Comparison of ENCODE assay signal across 8 mouse cellular contexts in the genomic region with DNA sequence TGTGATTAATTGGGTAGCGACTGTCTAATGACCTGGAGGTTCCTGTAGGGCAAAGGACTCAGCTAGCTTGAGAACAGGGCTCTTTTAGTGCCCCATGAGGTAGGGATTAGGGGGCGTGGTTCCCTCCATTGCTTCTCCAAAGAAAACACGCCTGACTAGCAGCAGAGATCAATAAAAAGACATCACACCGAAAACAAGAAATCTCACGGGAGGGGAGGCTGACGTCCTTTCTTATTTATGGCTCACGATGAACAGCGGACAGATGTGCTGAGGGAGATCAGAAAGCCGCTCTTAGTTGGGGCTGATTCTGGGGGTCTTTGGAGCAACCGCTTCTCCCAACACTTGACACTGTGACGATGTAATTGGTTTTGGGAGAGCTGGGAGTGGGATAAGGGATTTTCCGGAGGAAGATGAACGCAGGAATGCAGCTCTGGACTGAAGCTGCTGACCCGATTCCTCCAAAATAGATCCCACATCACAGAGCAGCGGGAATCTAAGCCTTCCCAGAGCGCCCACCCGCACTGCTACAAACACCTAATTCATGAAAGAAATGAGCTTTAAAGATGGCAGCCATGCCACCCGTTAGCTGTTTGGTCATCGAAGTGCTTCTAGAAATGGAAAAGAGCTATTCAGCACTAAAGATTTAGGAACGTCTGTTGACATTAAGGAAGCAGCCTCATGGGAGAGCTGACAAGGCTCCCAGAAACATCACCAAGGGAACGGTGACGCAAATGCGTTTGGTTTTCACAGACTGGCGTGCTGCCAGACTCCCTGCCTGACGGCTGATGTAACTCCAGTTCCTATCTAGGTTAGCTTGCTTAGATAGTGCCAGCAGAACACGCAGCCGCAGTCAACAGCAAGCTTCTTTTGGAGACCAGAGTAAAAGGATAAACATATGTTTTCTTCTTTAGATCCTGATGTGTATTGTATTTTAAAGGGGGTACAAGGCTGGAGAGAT. TPM values are rescaled to one million over a fixed set of nuclear protein-coding genes. Genes with fewer than 3 reads are reported as not detected.
A peak's percentile ranks its signal among the peaks of the same experiment; 100 is the strongest.
DNase-seq lines count a peak whose midpoint lies in the region; ATAC-seq and TF ChIP-seq lines count a peak whose summit lies in the region.

No protein-coding gene starts in this region.

- no peak for TF ChIP-seq POLR2A in embryonic fibroblast, embryonic 13.5 days (IDR thresholded peaks at IDR 0.05; ENCODE audit: low read depth, low read length)
- no peak for TF ChIP-seq POLR2A in limb, embryonic 14.5 days (IDR thresholded peaks at IDR 0.05; ENCODE audit: borderline replicate concordance, extremely low read depth, insufficient read depth, insufficient read length)
- TF ChIP-seq POLR2A in spleen, adult 2 months (IDR thresholded peaks at IDR 0.05; ENCODE audit: low read depth, low read length): no peak

- 9% methylated on average over 27 of the region's 27 CpGs for WGBS in kidney, embryonic 14.5 days
- 12% methylated on average over 27 of the region's 27 CpGs for WGBS in limb, embryonic 14.5 days
- 2% methylated on average over 27 of the region's 27 CpGs for WGBS in midbrain, embryonic 16.5 days
- WGBS in spleen, adult 2 months: 40% methylated on average over 27 of the region's 27 CpGs

- no peaks in the 10 kb centered on the region for H3K9me3 ChIP-seq in kidney, embryonic 14.5 days (ENCODE audit: control insufficient read depth, low read length)
- no peaks in the 10 kb centered on the region for H3K9me3 ChIP-seq in limb, embryonic 14.5 days (ENCODE audit: control insufficient read depth, low read length)
- no peaks in the 10 kb centered on the region for H3K9me3 ChIP-seq in midbrain, embryonic 16.5 days (replicated peaks; ENCODE audit: control insufficient read depth, low read length, poor library complexity, severe bottlenecking)

- peak overlapping the region; percentile 62 for H3K27ac ChIP-seq in embryonic fibroblast, embryonic 13.5 days (ENCODE audit: insufficient read depth, low read length)
- H3K27ac ChIP-seq in kidney, embryonic 14.5 days (ENCODE audit: low read depth, low read length): peak overlapping the region; percentile 49; the same call in 1 of the 2 replicates
- H3K27ac ChIP-seq in limb, embryonic 14.5 days (replicated peaks; ENCODE audit: low read depth, low read length): peak overlapping the region; percentile 28; the same call in 1 of the 2 replicates
- H3K27ac ChIP-seq in midbrain, embryonic 16.5 days (ENCODE audit: low read length): peak overlapping the region; percentile 88
- peak overlapping the region; percentile 53; the same call in 1 of the 2 replicates for H3K27ac ChIP-seq in spleen, adult 2 months (ENCODE audit: insufficient read depth, low read length)

- H3K4me2 ChIP-seq in kidney, embryonic 14.5 days (replicated peaks; ENCODE audit: low read depth, low read length): peak overlapping the region; percentile 49
- H3K4me2 ChIP-seq in limb, embryonic 14.5 days (replicated peaks; ENCODE audit: low read depth, low read length, severe bottlenecking): peak overlapping the region; percentile 56
- peak overlapping the region; percentile 53 for H3K4me2 ChIP-seq in midbrain, embryonic 16.5 days (ENCODE audit: low read length)

- H3K36me3 ChIP-seq in kidney, embryonic 14.5 days (ENCODE audit: control insufficient read depth, insufficient read depth, low read length): no peaks in the 10 kb centered on the region
- H3K36me3 ChIP-seq in limb, embryonic 14.5 days (ENCODE audit: control insufficient read depth, insufficient read depth, low read length): no peaks in the 10 kb centered on the region
- no peaks in the 10 kb centered on the region for H3K36me3 ChIP-seq in midbrain, embryonic 16.5 days (ENCODE audit: control insufficient read depth, insufficient read depth, low read length)
- H3K36me3 ChIP-seq in spleen, adult 2 months (ENCODE audit: control insufficient read depth, insufficient read depth, low read length): no peaks in the 10 kb centered on the region

- no peak for ATAC-seq in CD4-positive, CD25-positive, alpha-beta regulatory T cell, adult 4 months
- ATAC-seq in kidney, embryonic 14.5 days (ENCODE audit: low FRiP score, low TSS enrichment): peak; percentile 64
- peak; percentile 32; the same call in 1 of the 2 replicates for ATAC-seq in limb, embryonic 14.5 days (ENCODE audit: low FRiP score, low read depth)
- ATAC-seq in midbrain, embryonic 16.5 days: peak; percentile 84

- no peak for TF ChIP-seq CTCF in embryonic fibroblast, embryonic 13.5 days (IDR thresholded peaks at IDR 0.05; ENCODE audit: borderline replicate concordance, insufficient read depth, low read length)
- TF ChIP-seq CTCF in spleen, adult 2 months (IDR thresholded peaks at IDR 0.05; ENCODE audit: extremely low read depth, insufficient read depth, insufficient read length, insufficient replicate concordance): no peak

- peak; percentile 43 for DNase-seq in CD4-positive, CD25-positive, alpha-beta regulatory T cell, adult 2 months (ENCODE audit: low read depth, low spot score)
- DNase-seq in heart, adult 8-10 months (ENCODE audit: low spot score): peak; percentile 99
- DNase-seq in limb, embryonic 14.5 days (ENCODE audit: low spot score): peak; percentile 91
- DNase-seq in spleen, adult 2 months (ENCODE audit: low read depth in 1 of 2, low spot score in 2 of 2): peak in 1 of 2 experiments; percentile 42

- no peaks in the 10 kb centered on the region for H3K27me3 ChIP-seq in kidney, embryonic 14.5 days (ENCODE audit: control insufficient read depth, insufficient read depth, low read length)
- no peaks in the 10 kb centered on the region for H3K27me3 ChIP-seq in limb, embryonic 14.5 days (ENCODE audit: control insufficient read depth, insufficient read depth, low read length)
- no peaks in the 10 kb centered on the region for H3K27me3 ChIP-seq in midbrain, embryonic 16.5 days (ENCODE audit: control insufficient read depth, insufficient read depth, low read depth, low read length)
- H3K27me3 ChIP-seq in spleen, adult 2 months (ENCODE audit: control insufficient read depth, insufficient read depth, low read length): no peaks in the 10 kb centered on the region

- H3K4me1 ChIP-seq in embryonic fibroblast, embryonic 13.5 days (ENCODE audit: control insufficient read depth, insufficient read depth, low read length): peaks cover 4% of the 10 kb centered on the region; the same call in 1 of the 2 replicates
- H3K4me1 ChIP-seq in kidney, embryonic 14.5 days (ENCODE audit: control insufficient read depth, insufficient read depth, low read length): peaks cover 8% of the 10 kb centered on the region; the same call in 1 of the 2 replicates
- peaks cover 11% of the 10 kb centered on the region for H3K4me1 ChIP-seq in limb, embryonic 14.5 days (ENCODE audit: control insufficient read depth, insufficient read depth, low read length)
- H3K4me1 ChIP-seq in midbrain, embryonic 16.5 days (ENCODE audit: control insufficient read depth, insufficient read depth, low read length): peaks cover 14% of the 10 kb centered on the region
- peaks cover 6% of the 10 kb centered on the region; the same call in 1 of the 2 replicates for H3K4me1 ChIP-seq in spleen, adult 2 months (ENCODE audit: control insufficient read depth, insufficient read depth, insufficient read length)

- H3K9ac ChIP-seq in kidney, embryonic 14.5 days (ENCODE audit: low read depth, low read length): peak overlapping the region; percentile 13; the same call in 1 of the 2 replicates
- peak overlapping the region; percentile 28; the same call in 1 of the 2 replicates for H3K9ac ChIP-seq in limb, embryonic 14.5 days (ENCODE audit: low read depth, low read length, severe bottlenecking)
- H3K9ac ChIP-seq in midbrain, embryonic 16.5 days (ENCODE audit: low read depth, low read length): peak overlapping the region; percentile 10; the same call in 1 of the 2 replicates

- H3K4me3 ChIP-seq in embryonic fibroblast, embryonic 13.5 days (ENCODE audit: insufficient read depth, low read length): peak overlapping the region; percentile 0; the same call in 1 of the 2 replicates
- peak overlapping the region; percentile 22 for H3K4me3 ChIP-seq in kidney, embryonic 14.5 days (ENCODE audit: low read length)
- H3K4me3 ChIP-seq in limb, embryonic 14.5 days (replicated peaks; ENCODE audit: low read length): peak overlapping the region; percentile 22
- H3K4me3 ChIP-seq in midbrain, embryonic 16.5 days (ENCODE audit: low read depth, low read length): peak overlapping the region; percentile 23
- no peak overlapping the region for H3K4me3 ChIP-seq in spleen, adult 2 months (ENCODE audit: extremely low read depth, insufficient read depth, insufficient read length)

RNA-seq across cellular contexts. Expression of a gene that starts 42.0 kb away (rescaled TPM):
- 1 to 10 TPM; 2.0 to 2.2 TPM for polyA plus RNA-seq in CD4-positive, CD25-positive, alpha-beta regulatory T cell, adult 4 months (2017; shearing (Covaris generic))
- 4.9 and 6.0 TPM in 2 replicates for polyA plus RNA-seq in embryonic fibroblast, embryonic 13.5 days (2011; ENCODE audit: insufficient read length, low read depth, missing spikeins)
- 1 to 10 TPM; 2.9 to 4.9 (median 3.5) TPM for total RNA-seq in heart, adult 8-10 months (2022)
- polyA plus RNA-seq in kidney, embryonic 14.5 days (2014; fragmentation: Nextera tagmentation; extraction: Ambion mirVana): 3.3 and 6.3 TPM in 2 replicates
- 8.2 and 9.9 TPM in 2 replicates for polyA plus RNA-seq in limb, embryonic 14.5 days (2012; rRNA removed)
- polyA plus RNA-seq in limb, embryonic 14.5 days (2014; fragmentation: Nextera tagmentation; extraction: Ambion mirVana): 3.3 and 4.0 TPM in 2 replicates
- 1.7 and 2.1 TPM in 2 replicates for polyA plus RNA-seq in midbrain, embryonic 16.5 days (2015; fragmentation: Nextera tagmentation; extraction: Ambion mirVana)
- polyA plus RNA-seq in spleen, adult 2 months (2012; rRNA removed): 3.9 and 5.0 TPM in 2 replicates

Comparison
In these comparisons a context has a peak if more than half of its experiments do, and no peak if none do; other contexts are left out.
1. H3K27ac ChIP-seq: peak in every context shown above with its lines; median percentile 88 in midbrain, embryonic 16.5 days; 62 in embryonic fibroblast, embryonic 13.5 days; 53 in spleen, adult 2 months; 49 in kidney, embryonic 14.5 days; 28 in limb, embryonic 14.5 days.